Mouse (Mus musculus): ENCODE data around the gene H2-Eb2.
"Not testable (repeated sequence)": the region's sequence is repeated elsewhere in the genome, so short reads cannot be mapped to it uniquely, and the experiment has no call there.

Gene H2-Eb2

DNA sequence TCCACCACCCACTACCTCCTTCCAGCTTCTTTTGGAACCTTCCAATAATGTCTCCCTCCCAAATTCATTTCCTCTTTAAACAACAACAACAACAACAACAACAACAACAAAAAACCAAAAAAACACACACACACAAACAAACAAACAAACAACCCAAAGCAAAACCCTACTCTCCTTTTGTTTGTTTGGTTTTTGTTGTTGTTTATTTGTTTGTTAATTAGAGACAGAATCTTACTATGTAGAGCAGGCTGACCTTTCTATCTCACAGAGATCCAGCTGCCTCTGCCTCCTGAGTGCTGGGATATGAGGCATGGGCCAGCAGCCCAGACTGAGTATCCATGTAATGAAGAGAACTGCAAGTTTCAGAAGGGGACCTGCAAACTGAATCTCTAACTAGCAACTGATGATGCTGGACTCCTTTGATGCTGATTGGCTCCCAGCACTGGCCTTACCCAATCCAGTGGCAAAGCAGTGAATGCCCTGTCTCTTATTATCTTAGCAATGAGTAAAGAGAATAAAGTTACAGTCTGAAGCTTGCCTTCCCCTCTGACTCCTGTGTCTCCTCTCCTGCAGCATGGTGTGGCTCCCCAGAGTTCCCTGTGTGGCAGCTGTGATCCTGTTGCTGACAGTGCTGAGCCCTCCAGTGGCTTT, 20.0 kb upstream of the H2-Eb2 start, which contains the start of gene H2-Eb1:
TSS of gene H2-Eb1 (plus strand) at position 488 of the 651 bp plus-strand sequence.
- intact Hi-C loops (cut with DNase I), result no loop called here

DNA sequence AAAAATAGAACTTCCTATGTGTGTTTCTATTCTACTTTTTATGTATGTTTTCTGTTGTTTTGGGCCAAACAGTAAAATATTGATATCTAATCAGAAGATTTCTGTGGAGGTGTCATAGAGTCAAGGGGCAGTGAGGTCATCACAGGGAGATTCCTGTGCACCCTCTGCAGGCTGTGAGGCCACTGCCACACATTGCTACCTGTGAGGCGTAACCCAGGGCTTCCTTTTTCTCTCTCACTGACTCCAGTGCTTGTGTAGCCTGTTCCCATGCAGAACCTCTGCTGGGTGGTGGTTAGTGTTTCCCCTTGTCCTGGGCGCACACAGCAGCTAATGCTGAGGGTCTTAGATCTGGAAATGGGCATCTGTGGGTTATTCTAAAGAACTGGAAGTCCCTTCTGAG, 19.1 kb upstream of the H2-Eb2 start:
- intact Hi-C loops (cut with DNase I), result no loop called here

DNA sequence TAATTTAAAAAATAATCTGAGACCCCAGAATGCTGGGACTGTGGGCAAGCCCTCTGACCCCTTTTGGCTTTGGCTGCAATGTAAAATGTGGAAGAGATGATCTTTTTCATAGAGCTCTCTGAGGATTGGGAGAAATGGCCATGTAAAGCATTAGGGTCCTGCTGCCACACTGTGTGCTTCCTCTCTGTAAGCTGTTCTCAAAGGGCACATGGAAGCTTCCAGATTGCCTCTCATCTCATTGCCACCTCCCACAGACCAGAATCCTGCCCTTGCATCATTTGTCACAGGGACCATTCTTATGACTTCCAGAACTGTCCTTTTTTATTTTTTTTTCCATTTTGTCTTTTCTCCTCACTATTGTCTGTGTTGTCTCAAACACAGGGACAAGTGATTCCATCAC, 18.2 kb upstream of the H2-Eb2 start:
- intact Hi-C loops (cut with DNase I), result no loop called here

DNA sequence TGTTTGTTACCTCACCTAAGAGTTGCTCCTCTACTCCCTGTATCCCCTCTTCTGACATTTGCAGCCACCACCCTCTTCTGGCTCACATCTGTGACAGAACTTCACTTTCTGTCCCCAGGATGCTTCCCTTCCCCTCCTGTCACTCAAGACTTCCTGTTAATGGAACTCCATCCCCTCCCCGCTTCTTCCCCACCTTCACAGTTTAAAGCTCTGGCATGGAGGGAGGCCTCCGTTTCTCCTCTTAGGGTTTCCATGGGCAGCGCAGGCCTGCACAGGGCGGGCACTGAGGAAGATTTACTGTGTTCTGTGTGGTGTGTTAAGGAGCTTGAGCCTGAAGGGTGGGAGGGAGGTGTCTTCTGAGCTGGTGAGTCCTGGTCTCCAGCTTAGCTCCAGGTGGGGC, 17.3 kb upstream of the H2-Eb2 start:
- intact Hi-C loops (cut with DNase I), result no loop called here

DNA sequence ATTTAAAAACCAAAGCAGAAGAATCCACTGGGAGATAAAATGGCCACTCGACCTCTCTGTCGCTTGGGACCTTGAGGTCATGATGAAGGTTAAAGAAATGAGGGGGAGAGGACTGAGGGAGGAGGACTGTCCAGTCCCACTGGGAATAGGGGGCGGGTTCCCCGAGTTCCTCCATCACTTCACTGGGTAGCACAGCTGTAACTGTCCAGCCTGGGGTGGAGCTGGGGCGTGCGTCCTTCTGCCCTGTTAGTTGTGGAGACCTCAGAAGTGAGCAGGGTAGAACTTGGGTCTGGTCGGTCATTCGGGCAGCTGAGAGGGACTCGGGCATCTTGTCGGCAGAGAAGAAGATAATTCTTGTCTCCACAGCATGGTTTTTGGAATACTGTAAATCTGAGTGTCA, 16.2 kb upstream of the H2-Eb2 start:
- intact Hi-C loops (cut with DNase I), result no loop called here

DNA sequence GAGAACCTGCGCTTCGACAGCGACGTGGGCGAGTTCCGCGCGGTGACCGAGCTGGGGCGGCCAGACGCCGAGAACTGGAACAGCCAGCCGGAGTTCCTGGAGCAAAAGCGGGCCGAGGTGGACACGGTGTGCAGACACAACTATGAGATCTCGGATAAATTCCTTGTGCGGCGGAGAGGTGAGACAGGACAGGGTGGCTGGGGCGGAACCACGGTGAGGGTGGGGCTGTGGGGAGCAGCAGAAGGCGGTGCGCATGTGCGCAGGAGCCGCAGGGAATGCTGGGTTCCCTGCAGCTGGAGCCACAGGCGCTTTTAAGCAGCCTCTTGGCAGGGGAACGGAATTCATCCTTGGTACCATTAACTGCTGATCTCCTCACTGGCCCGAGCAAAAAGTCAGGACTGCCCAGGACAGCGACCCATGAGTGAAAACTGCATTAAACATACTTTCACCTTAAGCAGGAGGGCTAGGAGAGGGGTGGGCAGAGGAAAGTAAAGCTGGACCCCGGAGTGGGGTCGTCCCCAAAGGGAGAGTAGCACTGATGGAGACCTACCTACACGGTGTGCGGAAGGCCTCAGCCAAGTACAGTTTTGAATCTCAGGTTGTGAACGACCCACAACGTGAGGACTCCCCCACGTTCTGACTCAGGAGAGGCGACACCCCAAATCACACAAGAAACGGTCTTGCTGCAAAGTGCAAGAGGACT, 15.6 kb upstream of the H2-Eb2 start:
- intact Hi-C loops (cut with DNase I), result no loop called here

DNA sequence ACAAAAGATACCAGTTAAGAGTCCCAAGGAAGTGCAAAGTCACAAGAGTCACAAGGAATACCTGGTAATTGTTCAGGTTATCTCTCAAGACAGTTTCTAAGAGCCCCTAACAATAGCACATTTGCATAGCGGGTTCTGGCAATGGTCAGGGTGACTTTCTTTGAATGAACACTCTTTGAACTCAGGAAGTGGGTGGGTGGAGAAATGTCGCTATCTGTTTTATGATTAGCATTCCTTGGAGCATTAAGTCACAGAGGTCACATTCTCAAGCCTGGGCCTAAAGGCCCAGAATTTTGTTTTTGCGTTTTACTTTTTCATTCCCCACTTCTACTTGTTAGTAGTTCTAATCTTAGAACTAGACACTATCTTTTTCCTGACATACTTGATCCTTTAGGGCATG, 14.9 kb upstream of the H2-Eb2 start:
- intact Hi-C loops (cut with DNase I), result not testable (repeated sequence)

DNA sequence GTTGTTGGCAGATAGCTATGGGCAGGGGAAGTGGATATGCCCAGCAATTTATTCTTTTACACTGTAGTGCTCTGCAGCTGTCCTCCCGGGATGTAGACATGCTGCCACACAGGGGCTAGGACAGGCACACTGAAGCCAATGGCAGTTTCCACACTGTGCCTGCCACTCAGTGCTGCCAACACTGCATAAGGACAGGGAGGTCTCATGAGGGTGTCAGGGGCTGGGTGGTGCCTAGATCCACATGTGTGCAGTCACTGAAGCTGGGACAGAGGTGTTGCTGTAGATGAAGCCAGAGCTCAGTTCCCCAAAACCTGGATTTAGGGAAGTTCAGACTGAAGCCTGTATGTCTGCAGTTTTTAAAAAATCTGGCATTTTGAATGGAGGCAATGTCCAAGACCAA, 13.3 kb upstream of the H2-Eb2 start:
- intact Hi-C loops (cut with DNase I), result loop anchor here (1.0 kb wide), 1 partner anchor 62 kb away; no protein-coding TSS in a partner anchor

DNA sequence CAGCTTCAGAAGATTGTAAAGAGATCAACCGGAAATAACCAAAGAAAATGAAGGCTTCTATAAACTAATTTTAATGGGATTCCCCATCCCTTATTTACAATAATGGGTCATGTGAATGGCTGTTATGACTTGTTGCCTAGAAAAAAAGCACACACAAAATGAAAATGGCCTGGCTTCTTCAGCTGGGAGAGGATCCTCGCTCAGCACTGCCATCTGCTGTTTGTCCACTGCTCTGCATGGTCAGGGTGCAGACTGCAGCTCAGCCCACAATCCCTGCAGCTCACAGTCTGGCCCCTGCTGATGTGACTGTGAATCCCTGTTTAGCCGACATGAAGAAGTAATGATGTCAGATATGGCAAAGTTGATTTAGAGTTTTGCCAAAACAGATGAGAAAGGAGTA, 12.1 kb upstream of the H2-Eb2 start:
- intact Hi-C loops (cut with DNase I), result no loop called here

DNA sequence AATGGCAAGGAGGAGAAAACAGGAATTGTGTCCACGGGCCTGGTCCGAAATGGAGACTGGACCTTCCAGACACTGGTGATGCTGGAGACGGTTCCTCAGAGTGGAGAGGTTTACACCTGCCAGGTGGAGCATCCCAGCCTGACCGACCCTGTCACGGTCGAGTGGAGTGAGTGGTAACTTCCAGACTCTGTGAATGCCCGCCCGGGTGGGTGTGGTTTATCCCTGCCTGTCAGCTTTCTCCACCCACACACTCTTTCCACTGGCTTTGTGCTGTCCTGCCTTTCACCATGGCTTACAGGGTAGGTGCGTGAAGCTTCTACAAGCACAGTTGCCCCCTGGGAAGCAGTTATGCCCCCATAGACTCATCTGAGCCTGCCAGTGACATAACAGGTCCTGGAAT, 11.2 kb upstream of the H2-Eb2 start:
- intact Hi-C loops (cut with DNase I), result no loop called here

DNA sequence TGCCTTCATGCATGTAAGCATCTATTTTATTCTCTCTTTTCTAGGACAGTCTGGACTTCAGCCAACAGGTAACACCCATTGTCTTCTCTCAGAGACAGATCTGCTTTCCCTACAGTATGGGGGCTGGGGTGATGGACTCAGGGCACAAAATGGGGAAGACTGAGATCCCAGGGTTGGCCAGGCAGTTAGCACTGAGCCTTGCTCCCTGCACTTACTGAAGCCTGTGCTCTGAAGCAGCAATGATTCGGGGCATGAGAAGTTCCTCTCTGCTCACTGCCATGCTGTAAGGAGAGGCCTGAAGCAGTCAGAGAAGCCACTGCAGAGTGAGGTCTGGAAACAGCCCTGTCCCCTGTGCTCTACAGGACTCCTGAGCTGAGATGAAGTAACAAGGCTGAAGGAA, 10.0 kb upstream of the H2-Eb2 start:
- intact Hi-C loops (cut with DNase I), result no loop called here

DNA sequence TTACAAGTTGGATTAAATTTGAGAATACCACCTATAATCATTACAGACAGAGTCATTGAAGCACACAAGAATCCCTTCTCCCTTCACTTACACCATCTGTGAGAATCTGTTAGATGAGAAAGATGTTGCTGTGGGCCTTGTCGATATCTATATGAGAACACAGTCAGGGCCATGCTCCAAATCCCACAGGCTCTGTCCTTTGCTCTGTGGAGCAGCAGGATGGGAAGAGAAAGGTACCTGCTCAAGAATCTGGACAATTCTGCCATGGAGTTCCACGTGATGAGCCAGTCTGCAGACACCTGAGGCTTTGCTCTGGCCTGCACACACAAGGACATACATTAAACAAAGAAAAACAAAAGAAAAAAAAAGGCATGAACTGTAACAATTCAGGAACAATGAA, 8.8 kb upstream of the H2-Eb2 start:
- intact Hi-C loops (cut with DNase I), result no loop called here

DNA sequence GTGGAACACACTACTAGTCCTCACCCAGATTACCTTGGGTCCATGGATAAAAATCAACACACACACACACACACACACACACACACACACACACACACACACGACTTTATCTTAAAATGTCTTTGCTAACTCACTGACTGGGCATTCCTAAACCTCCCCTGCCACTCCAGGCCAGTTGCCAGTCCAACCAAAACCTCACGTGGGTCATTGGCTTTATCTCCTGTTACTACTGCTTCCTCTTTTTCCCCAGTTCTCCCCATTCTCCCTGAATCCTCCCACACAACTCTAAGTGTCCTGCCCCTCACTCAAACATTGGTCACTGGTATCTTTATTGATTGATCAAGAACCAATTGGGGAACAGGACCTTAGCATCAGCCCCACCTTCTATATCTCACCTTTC, 8.2 kb upstream of the H2-Eb2 start:
- intact Hi-C loops (cut with DNase I), result no loop called here

DNA sequence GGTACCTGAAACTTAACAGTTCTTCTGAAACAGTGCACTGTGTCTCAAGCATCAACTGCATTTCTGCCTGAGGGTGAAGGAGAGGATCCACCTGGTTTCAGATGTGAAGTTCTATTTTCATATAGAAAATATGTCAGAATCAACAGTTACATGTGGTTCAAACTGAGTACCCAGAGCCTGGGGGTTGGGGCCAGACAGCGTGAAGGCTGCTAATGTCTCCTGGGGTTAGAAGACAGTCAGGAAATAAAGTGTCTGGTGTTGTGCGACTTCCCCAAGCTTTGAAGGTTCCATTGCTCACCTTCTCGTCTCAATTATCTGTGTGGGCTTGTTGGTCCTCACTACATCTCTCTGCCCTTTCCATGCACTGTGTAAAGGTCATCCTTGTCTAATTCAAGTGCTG, 908 bp downstream of the H2-Eb2 start:
- intact Hi-C loops (cut with DNase I), result no loop called here

DNA sequence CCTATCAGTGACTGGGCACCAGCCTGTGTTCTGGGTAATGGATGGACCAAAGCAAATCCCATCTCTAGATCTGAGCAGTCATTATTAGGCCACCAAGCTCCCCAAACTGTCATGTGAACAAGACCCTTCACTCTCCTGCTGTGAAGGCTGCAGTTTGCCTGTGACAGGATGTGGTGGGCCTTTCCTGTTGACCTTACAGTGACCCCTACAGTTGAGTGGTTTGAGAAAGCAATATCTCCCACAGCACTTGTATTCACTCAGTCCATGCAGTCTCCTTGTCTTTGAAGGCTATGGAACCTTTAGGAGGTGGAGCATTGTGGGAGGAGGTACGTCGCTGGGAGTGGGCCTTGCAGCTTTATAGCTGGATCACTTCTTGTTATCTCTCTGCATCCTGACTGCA, 4.3 kb downstream of the H2-Eb2 start:
- intact Hi-C loops (cut with DNase I), result no loop called here

DNA sequence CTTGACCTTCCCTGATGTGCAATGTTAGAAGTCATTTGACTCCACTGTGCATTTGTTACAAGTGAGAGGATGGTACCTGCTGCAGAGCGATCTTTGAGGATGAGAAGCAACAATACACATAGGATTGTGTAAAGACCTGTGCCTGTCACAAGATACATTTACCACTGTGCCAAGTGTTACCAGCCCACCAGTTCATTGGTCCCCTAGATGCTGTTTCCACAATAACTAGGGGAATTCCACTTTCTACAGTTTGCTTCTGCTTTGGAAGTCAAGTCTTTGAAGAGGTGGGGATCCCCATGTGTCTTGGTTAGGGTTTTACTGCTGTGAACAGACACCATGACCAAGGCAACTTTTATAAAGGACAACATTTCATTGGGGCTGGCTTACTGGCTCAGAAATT, 5.7 kb downstream of the H2-Eb2 start:
- intact Hi-C loops (cut with DNase I), result no loop called here

DNA sequence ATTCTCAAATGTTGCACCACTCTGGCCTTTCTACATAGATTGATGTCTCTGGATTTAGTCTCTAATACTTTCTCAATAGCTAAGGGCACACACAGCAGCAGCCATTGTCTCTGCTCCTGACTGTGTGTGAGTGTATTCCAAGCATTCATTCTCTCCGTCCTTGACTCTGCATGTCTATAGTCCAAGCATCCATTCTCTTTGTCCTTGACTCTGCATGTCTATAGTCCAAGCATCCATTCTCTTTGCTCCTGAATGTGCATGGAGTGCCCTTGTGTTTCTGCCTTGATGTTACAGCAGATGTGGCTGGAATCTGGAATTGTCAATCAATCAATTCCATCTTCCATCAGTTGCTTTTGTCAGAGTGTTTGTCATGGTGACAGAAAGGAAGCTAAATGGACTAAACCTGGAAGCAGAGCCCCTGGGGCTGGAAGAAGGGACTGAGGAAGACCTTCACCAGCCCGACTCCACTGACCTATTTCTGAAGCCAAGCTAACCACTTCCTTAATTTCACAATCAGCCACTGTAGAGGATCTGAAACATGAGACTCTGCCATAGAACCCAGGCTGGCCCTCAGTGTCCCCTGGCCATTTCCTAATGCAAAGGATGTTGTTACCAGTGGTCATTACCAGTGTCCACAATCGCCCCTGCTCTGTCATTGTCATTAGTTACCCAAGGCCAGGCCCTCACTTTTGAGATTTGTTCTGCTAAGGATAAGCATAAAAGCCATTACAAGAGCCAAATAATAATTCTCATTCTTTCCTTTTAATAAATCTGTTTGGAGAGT, 15.3 kb downstream of the H2-Eb2 start:
- intact Hi-C loops (cut with DNase I), result no loop called here

DNA sequence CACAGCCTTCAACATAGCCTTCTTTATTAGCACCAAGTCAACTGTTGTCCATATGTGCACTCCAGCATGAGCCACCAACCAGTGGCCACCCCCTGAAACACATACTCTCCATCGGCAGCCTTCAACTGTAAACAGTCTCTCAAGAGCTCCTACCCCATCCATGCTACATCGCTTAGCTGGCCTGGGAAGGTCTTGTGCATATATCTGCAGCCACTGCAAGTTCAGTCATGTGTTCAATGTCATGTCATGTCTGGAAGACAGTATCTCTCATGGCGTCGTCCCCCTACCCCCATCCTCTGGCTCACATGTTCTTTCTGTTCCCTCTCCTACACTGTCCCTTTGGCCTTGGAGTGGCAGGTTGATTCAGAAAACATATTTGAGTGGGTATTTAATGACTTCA, 19.4 kb downstream of the H2-Eb2 start:
- intact Hi-C loops (cut with DNase I), result no loop called here

DNA sequence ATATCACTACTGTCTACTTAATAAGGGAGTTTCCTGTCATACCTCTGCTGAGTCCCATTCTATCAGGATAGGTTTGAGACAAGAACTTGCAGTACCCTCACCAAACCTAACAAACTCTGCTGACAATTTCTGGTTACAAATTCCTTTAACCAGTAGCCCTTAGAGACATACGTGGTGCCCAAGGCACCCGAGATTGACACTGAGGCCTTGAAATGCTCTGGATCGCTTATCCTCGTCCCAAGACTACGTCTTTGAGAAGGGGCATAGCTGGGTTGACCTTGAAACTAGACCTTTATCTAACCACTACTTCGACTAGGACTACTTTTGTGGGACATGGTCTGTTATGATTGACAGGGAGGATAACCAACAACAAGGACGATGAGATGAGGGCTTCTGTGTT, 20.0 kb downstream of the H2-Eb2 start:
- intact Hi-C loops (cut with DNase I), result no loop called here

DNA sequence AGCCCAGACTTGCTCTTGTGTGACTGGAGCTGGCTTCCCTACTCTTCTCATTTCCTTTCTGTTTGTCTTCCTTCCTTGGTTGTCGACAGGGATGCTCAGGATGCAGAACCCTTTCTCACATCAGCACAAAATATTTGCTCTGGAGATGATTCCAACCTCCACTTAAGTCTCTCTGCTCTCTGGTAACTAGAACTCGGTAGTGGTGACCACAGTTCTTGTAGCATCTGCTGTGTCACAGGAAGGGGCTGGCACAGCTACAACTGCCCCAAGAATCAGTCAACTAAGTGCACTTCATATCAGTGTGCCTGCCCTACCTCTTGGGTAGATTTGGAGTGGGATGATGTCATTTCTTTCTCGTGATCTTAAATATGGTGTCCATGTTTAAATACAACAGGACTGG, 20.6 kb downstream of the H2-Eb2 start:
- intact Hi-C loops (cut with DNase I), result no loop called here

DNA sequence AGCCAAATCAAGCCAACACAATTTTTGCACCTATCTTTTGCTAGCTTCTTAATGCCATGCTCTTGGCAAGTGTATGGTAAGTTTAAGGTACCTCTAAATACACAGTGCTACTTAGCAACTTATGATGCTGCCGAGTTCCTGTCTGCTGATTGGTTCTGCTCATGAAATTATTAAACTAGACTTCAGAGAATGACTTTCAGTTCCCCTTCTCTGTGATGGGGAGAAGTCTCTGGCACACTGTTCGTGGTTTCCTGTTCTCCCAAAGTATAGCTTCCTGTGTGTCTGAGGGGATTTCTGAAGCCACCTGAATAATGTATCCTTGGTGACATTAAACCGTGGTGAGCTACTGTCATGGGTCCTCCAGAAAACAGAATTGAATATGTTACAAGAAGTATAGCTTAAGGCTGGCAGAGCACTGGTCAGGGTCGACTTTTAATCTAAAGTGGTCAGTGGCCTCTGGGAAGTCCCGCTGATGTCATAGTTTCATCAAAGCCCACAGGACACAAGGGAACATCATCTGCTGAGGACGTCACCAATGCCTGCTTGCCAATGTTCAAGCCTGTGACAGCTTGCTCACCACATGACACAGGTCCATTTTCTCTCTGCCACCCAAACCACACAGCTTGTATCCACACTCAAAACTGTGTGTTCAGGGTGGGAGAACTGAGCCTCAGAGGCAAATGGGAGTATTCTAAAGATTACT, 22.3 kb downstream of the H2-Eb2 start:
- intact Hi-C loops (cut with DNase I), result loop anchor here (1.0 kb wide), 1 partner anchor 97 kb away; no protein-coding TSS in a partner anchor

DNA sequence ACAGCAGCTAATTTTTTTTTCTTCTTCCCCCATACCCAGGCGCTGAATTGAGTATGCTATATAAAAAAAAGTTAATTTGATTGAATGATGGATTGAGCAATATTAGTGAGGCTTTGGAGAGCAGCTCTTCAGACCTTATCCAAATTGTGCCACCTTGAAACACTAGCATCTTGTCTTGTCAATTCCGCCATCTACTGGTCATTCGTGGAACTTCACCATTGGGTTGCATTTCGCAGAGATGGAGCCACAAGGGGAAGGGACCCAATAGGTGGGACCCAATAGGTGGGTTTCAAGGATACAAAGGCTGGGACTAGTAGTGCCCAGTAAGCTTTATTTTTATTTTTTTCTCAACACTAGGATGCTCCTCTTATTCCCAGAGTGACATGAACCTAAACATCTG, 24.0 kb downstream of the H2-Eb2 start:
- intact Hi-C loops (cut with DNase I), result no loop called here

Data from adrenal gland (tissue).